12 mouse cellular contexts compared by ENCODE assay signal in genomic region chr10:25395236-25395886, GRCm38 (mm10). TPM values are rescaled to one million over a fixed set of nuclear protein-coding genes. Genes with fewer than 3 reads are reported as not detected.
A peak's percentile ranks its signal among the peaks of the same experiment; 100 is the strongest.
DNase-seq lines count a peak whose midpoint lies in the region; TF ChIP-seq lines count a peak whose summit lies in the region.
"Had no signal": no experiment of that assay in that cellular context is flagged by ENCODE, and none has a peak within 500 bp of the region (broad histone marks: within the 10 kb centered on the region; RNA-seq: fewer than 3 reads in every experiment).

No protein-coding gene starts in this region.

- no peaks in the 10 kb centered on the region for H3K4me1 ChIP-seq in cerebellum, adult 2 months (ENCODE audit: control insufficient read depth, insufficient read depth, low read length)

- H3K4me3 ChIP-seq in layer of hippocampus, adult 2 months = no peak overlapping the region
- no peak overlapping the region for H3K4me3 ChIP-seq in cerebellum, adult 2 months (replicated peaks; ENCODE audit: insufficient read depth, low read depth, low read length)
- H3K4me3 ChIP-seq: erythroblast, embryonic 14.5 days; lung, embryonic 15.5 days had no signal

- TF ChIP-seq CTCF in layer of hippocampus, adult 2 months (conservative IDR thresholded peaks at IDR 0.05) = peak; percentile 54
- TF ChIP-seq CTCF in cerebellum, adult 2 months (IDR thresholded peaks at IDR 0.05; ENCODE audit: borderline replicate concordance, insufficient read depth, low read depth, low read length) = no peak

- TF ChIP-seq POLR2A in cerebellum, adult 2 months (IDR thresholded peaks at IDR 0.05; ENCODE audit: borderline replicate concordance, insufficient read depth, low read length) = no peak

- DNase-seq in layer of hippocampus, adult 2 months (ENCODE audit: low spot score in 2 of 2) = no peak
- no peak for DNase-seq in layer of hippocampus, adult 18-20 months (ENCODE audit: low spot score in 2 of 2)
- DNase-seq in Muller cell, postnatal 12 days (ENCODE audit: inconsistent ontology term) = peak; percentile 78
- peak; percentile 62 for DNase-seq in fat pad, adult 2 months (ENCODE audit: extremely low read depth, low read depth, low spot score)
- DNase-seq in lung, postnatal 36 days = peak; percentile 73
- DNase-seq in cerebellum, adult 2 months = no peak
- DNase-seq in retina, embryonic 14.5 days (ENCODE audit: low spot score) = no peak
- DNase-seq in cerebellum, postnatal 10 days = no peak
- DNase-seq: kidney, adult 11 months; thymus, adult 2 months had no signal

- H3K27ac ChIP-seq in layer of hippocampus, adult 2 months = no peak overlapping the region
- no peak overlapping the region for H3K27ac ChIP-seq in cerebellum, adult 2 months (ENCODE audit: insufficient read depth, low read length)
- H3K27ac ChIP-seq: lung, embryonic 15.5 days had no signal

- WGBS in cerebellum, adult 2 months = 74% methylated on average over 5 of the region's 5 CpGs

- H3K27me3 ChIP-seq in cerebellum, adult 2 months (ENCODE audit: control insufficient read depth, insufficient read depth, low read length) = no peaks in the 10 kb centered on the region; the same call in 1 of the 2 replicates
- H3K27me3 ChIP-seq: lung, embryonic 15.5 days had no signal

RNA-seq across cellular contexts. Expression of gene Epb41l2, which starts 35.8 kb away (rescaled TPM):
- total RNA-seq in layer of hippocampus, adult 2 months (2021) = 10 to 100 TPM; 76.4 to 84.6 TPM
- 10 to 100 TPM; 69.9 to 72.5 TPM for total RNA-seq in layer of hippocampus, adult 18-20 months (2021)
- 42.3 and 46.5 TPM in 2 replicates for polyA plus RNA-seq in cerebellum, adult 2 months (2012; rRNA removed)

Comparison
In these comparisons a context has a peak if more than half of its experiments do, and no peak if none do; other contexts are left out.
1. DNase-seq: peak in Muller cell, postnatal 12 days (single experiment), fat pad, adult 2 months (single experiment) and lung, postnatal 36 days (single experiment); none in layer of hippocampus, adult 2 months (0 of 2), layer of hippocampus, adult 18-20 months (0 of 2), cerebellum, adult 2 months (0 of 2), retina, embryonic 14.5 days (single experiment) and cerebellum, postnatal 10 days (0 of 2).